Mouse (Mus musculus) hindbrain, embryonic 15.5 days (tissue): Measurements from ENCODE around the gene Stat2. TPM values are rescaled to one million over a fixed set of nuclear protein-coding genes. Genes with fewer than 3 reads are reported as not detected.
A peak's percentile ranks its signal among the peaks of the same experiment; 100 is the strongest.
"Not testable (repeated sequence)": the region's sequence is repeated elsewhere in the genome, so short reads cannot be mapped to it uniquely, and the experiment has no call there.

Experiments
- ATAC-seq: fragments of 200-750 bp; cut with Nextera tagmentation; 2 replicates; pipeline ENCODE4 v1.8.0; 2017; ENCODE audit warnings: low read depth, moderate number of reproducible peaks, moderate TSS enrichment; ENCODE audit not compliant: low FRiP score
- H3K27ac ChIP-seq: fragments of 300-500 bp; sonication (generic); replicated peaks from 2 replicates; pipeline ENCODE4 v1.5.1; 2015; ENCODE audit warnings: mild to moderate bottlenecking, inconsistent platforms
- H3K27me3 ChIP-seq: fragments of 300-500 bp; sonication (generic); 2 replicates; pipeline ENCODE4 v1.6.1; 2015; ENCODE audit warnings: control low read depth, inconsistent platforms
- H3K36me3 ChIP-seq: fragments of 300-500 bp; sonication (generic); 2 replicates; pipeline ENCODE4 v1.6.1; 2015; ENCODE audit warnings: control low read depth, inconsistent platforms
- H3K4me1 ChIP-seq: fragments of 300-500 bp; sonication (generic); replicated peaks from 2 replicates; pipeline ENCODE4 v1.6.1; 2015; ENCODE audit warnings: control low read depth, inconsistent platforms
- H3K4me2 ChIP-seq: fragments of 300-500 bp; sonication (generic); 2 replicates; pipeline ENCODE4 v1.6.1; 2015; ENCODE audit warnings: moderate library complexity, mild to moderate bottlenecking, inconsistent platforms
- H3K4me3 ChIP-seq: fragments of 300-500 bp; sonication (generic); 2 replicates; pipeline ENCODE4 v1.5.1; 2015; ENCODE audit warnings: mild to moderate bottlenecking, inconsistent platforms
- H3K9ac ChIP-seq: fragments of 300-500 bp; sonication (generic); 2 replicates; pipeline ENCODE4 v1.6.1; 2015; ENCODE audit warnings: inconsistent platforms
- H3K9me3 ChIP-seq: fragments of 300-500 bp; sonication (generic); 2 replicates; pipeline ENCODE4 v1.6.1; 2016; ENCODE audit warnings: control low read depth, inconsistent platforms
- WGBS: fragments of 180-500 bp; shearing (Covaris S2); methylation state at CpG from one replicate; pipeline ENCODE4 v1.1.7; 2015; 5-methylcytosine and 5-hydroxymethylcytosine counted together
- polyA plus RNA-seq: library from polyadenylated mRNA; unstranded; fragments of >200 nt; fragmentation: Nextera tagmentation; extraction: Ambion mirVana; gene quantifications from 2 replicates; pipeline ENCODE4 v1.2.1, GENCODE M21; 2015

Stat2 gene
- polyA plus RNA-seq, 1 experiment from 2014 or later = 21.7 TPM

DNA sequence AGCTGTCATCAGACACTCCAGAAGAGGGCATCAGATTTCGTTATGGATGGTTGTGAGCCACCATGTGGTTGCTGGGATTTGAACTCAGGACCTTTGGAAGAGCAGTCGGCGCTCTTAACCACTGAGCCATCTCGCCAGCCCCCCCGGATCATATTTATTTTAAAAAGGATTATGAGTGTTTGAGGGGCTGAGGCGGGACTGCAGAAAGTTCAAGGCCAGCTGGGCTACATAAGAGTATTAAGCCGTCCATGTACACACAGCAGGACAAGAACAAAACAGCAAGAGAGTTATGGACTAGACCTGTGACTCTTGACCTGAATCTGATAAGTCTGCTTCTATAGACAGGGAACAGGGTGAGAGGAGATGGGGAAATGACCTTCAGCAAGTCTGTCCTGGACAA is 10.0 kb upstream of the Stat2 start:
- not testable (repeated sequence) for H3K27me3 ChIP-seq, H3K36me3 ChIP-seq, H3K4me2 ChIP-seq, H3K9me3 ChIP-seq, H3K4me1 ChIP-seq, H3K9ac ChIP-seq, ATAC-seq, H3K27ac ChIP-seq, H3K4me3 ChIP-seq
- 95% methylated on average over 7 of the region's 7 CpGs for WGBS

DNA sequence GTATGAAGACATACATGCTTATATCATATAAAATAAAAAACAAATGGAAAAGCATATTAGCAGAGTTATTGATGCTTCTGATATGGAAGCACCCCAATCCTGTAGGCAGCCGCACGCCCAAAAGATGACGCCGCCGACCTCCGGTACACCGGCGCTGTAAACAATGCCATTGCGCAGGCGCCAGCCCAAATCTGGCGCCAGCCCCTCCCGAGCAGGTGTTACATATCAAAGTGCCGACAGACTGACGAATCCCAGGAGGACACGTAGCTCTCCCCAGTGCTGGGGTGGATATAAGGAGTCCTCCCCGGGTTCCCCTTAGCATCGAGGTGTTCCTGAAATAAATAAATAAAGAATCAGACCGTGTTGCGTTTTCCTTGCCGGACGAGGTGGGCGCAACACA is 8.1 kb upstream of the Stat2 start:
- H3K4me1 ChIP-seq = no peaks in the 10 kb centered on the region
- no peak overlapping the region for H3K4me3 ChIP-seq
- 78% methylated on average over 22 of the region's 22 CpGs for WGBS
- no peak for ATAC-seq
- H3K9me3 ChIP-seq = no peaks in the 10 kb centered on the region
- no peak overlapping the region for H3K9ac ChIP-seq
- H3K27ac ChIP-seq = no peak overlapping the region
- H3K36me3 ChIP-seq = no peaks in the 10 kb centered on the region
- no peak overlapping the region for H3K4me2 ChIP-seq
- H3K27me3 ChIP-seq = no peaks in the 10 kb centered on the region

DNA sequence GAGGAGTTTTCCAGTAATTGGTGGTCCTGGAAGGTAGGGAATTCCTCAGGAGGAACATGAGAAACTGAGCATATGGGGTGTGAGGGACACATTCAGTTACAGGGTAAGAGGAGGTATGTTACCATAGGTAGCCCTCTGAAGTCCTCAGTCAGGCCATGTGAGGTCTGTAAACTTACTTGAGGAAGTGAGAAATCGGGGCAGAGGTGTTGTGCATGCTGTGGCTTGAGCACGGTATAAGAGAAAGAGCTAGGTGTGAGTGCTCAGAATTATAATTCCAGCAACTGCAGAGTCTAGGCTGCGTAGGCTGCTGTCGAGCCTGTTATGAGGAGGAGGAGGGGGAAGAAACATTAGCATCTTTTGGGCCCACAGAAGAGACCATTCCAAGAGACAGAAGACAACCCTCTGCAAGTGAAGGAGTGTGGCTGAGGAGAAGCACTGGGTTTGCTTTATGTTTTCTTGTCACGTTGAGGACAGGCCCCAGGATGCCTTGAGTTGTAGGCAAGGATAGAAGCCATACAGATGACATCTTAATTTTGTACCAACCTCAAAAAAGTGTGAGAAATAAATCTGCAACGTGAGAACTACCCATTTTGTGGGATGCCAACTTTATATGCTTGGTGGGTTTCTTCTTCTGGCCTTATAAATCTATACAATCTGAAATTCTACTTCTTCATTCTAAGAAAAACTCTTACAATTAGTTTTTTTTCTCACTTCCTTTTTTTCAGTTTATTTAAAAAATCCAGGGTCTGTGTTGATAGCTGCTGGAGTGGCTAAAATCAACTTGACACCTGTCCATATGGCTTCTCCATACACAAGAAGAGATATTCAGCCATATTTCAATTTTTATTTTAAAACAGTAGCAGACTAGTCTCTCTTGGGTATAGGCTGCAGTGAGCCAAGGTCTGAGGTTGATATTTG is 6.7 kb upstream of the Stat2 start:
- ATAC-seq = no peak
- Histone ChIP-seq H3K4me1 (no peaks in the 10 kb centered on the region), H3K27me3 (no peaks in the 10 kb centered on the region), H3K4me2 (no peak overlapping the region), H3K36me3 (no peaks in the 10 kb centered on the region), H3K9ac (no peak overlapping the region), H3K27ac (no peak overlapping the region), H3K9me3 (no peaks in the 10 kb centered on the region), H3K4me3 (no peak overlapping the region)
- WGBS = 76% methylated on average over 6 of the region's 6 CpGs

DNA sequence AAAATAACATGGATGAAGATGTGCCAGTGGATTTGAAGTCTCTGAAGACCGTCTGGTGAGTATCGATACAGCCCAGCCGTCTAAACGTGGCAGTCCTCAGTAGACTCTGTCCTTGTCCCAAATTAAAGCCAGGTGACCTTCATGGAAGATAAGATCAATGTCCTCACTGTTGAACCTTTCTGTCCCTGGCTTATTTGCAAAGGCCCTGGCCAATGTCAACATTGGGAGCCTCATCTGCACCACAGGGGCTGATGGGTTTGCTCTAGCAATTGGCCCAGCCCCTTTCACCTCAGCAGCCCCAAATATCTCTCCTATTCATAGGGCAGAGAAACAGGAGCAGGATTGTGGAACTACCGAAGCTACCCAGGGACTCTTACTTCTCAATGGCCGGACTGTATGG is 2.0 kb upstream of the Stat2 start, which contains the start of gene Apof:
Gene Apof (plus strand): TSS at position 301 of the 400 bp plus-strand sequence.
- no peaks in the 10 kb centered on the region for H3K9me3 ChIP-seq
- no peaks in the 10 kb centered on the region for H3K36me3 ChIP-seq
- no peak for ATAC-seq
- H3K27me3 ChIP-seq = no peaks in the 10 kb centered on the region
- no peak within 1 kb of the TSS for H3K9ac ChIP-seq
- H3K27ac ChIP-seq = no peak within 1 kb of the TSS
- H3K4me1 ChIP-seq = peaks cover 5% of the 10 kb centered on the region; the same call in 1 of the 2 replicates
- no peak within 1 kb of the TSS for H3K4me3 ChIP-seq
- no peak within 1 kb of the TSS for H3K4me2 ChIP-seq
- 87% methylated on average over 6 of the region's 6 CpGs for WGBS

DNA sequence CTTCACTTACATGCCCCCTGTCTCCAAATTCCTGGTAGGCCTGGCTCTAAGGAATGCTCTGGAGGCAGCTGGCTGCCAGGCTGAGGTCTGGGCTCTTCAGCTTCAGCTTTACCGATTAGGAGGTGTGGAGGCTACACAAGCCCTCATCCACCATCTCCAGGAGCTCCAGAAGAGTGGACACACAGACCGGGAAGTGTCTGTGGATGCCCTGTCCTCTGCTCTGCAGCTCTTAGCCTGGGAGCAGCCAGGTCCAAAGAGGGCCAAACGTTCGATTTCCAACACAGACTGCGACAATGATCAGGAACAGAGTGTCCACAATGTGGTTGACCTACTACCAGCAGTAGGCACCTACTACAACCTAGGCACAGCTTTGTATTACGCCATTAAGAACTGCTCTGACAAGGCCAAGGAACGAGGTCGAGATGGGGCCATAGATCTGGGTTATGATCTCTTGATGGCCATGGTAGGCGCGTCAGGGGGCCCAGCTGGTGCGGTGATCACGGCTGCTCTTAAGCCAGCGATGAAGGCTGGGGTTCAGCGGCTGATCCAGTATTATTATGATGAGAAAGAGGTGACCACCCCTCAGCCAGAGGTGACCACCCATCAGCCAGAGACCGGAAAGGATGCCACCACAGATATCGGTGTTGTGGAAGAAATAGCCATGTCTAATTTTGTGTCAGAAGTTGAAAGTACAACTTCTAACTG is 1.0 kb upstream of the Stat2 start:
- H3K36me3 ChIP-seq = no peaks in the 10 kb centered on the region
- 0 out of 2 replicates have a peak overlapping the region, but pooled peaks have one; percentile 81 for H3K27ac ChIP-seq
- no peaks in the 10 kb centered on the region for H3K9me3 ChIP-seq
- H3K27me3 ChIP-seq = no peaks in the 10 kb centered on the region
- H3K4me2 ChIP-seq = 0 out of 2 replicates have a peak overlapping the region, but pooled peaks have one; percentile 74
- H3K4me1 ChIP-seq = peaks cover 5% of the 10 kb centered on the region; the same call in 1 of the 2 replicates
- no peak for ATAC-seq
- H3K4me3 ChIP-seq = no peak overlapping the region
- no peak overlapping the region for H3K9ac ChIP-seq
- WGBS = 89% methylated on average over 16 of the region's 16 CpGs

DNA sequence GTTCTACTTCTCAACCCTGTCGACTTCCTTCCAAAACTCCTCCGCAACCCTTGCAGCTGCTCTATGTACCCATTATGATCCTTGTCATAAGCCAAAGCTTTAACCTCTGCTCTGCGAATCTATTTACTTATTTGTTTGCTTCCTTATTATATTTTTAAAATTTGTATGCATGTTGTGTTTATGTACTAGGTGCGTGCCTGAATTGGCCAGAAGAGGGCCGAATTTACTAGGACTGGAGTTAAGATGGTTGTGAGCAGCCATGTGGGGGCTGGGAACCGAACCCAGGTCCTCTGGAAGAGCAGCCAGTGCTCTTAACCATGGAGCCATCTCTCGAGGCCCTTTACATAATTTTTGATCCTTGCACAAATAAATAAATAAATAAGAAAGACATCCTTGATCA is 507 bp downstream of the Stat2 start:
- Histone ChIP-seq H3K27me3 (no peaks in the 10 kb centered on the region), H3K9me3 (no peaks in the 10 kb centered on the region), H3K4me2 (peak overlapping the region; percentile 74), H3K4me1 (peaks cover 5% of the 10 kb centered on the region; the same call in 1 of the 2 replicates), H3K36me3 (no peaks in the 10 kb centered on the region), H3K9ac (peak overlapping the region; percentile 74), H3K4me3 (peak overlapping the region; percentile 93), H3K27ac (peak overlapping the region; percentile 89)
- no peak for ATAC-seq
- WGBS = 44% methylated on average over 7 of the region's 7 CpGs

DNA sequence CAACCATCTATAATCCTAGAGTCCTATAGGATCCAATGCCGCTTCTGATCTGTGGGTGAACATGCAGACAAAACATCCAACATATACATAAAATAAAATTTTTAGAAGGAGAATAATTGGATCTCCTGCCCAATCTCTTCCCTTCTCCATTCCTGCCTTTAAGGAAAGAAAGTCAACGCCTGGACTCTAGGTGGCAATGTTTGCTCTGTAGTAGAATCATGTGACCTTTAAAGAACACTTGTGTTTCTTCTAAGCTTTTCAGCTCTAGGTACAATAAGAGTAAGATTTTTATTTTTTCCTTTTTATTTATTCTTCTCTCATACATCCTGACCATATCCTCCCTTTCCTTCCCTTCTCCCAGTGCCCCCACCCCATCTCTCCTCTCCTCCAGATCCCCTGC is 1.5 kb downstream of the Stat2 start:
- Histone ChIP-seq H3K27me3 (no peaks in the 10 kb centered on the region), H3K36me3 (peaks cover 3% of the 10 kb centered on the region; the same call in 1 of the 2 replicates), H3K27ac (no peak overlapping the region), H3K4me3 (no peak overlapping the region), H3K4me2 (no peak overlapping the region), H3K9ac (no peak overlapping the region), H3K4me1 (peaks cover 5% of the 10 kb centered on the region; the same call in 1 of the 2 replicates), H3K9me3 (no peaks in the 10 kb centered on the region)
- no peak for ATAC-seq
- 73% methylated on average over 2 of the region's 2 CpGs for WGBS

DNA sequence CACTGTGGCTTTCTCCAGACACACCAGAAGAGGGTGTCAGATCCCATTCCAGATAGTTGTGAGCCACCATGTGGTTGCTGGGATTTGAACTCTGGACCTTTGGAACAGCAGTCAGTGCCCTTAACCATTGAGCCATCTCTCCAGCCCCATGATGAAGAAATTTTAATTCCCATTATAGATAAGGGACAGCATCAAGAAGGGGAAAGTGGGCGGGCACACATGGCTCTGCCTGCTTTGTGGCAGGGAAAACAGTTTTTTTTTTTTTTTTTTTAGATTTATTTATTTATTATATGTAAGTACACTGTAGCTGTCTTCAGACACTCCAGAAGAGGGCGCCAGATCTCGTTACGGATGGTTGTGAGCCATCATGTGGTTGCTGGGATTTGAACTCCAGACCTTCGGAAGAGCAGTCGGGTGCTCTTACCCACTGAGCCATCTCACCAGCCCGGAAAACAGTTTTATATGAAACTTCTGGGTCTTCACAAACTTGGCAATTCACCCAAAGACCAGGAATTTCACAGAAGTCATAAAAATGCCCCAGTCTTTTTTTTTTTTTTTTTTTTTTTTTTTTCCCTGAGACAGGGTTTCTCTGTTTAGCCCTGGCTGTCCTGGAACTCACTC is 2.6 kb downstream of the Stat2 start:
- H3K27ac ChIP-seq, H3K36me3 ChIP-seq, H3K27me3 ChIP-seq, H3K9me3 ChIP-seq, H3K9ac ChIP-seq, H3K4me1 ChIP-seq, ATAC-seq, H3K4me3 ChIP-seq, H3K4me2 ChIP-seq: not testable (repeated sequence)
- WGBS = 85% methylated on average over 7 of the region's 7 CpGs

DNA sequence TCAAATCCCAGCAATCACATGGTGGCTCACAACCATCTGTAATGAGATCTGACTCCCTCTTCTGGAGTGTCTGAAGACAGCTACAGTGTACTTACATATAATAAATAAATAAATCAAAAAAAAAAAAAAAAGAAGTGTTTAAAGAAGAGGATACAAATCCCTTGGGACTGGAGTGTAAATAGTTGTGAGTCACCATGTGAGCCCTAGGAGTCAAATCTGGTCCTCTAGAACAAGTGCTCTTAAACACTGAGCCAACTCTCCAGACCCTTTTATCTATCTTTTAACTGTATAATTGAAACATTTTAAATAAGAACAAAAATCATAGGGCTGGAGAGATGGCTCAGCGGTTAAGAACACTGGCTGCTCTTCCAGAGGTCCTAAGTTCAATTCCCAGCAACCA is 5.0 kb downstream of the Stat2 start:
- not testable (repeated sequence) for H3K27me3 ChIP-seq, H3K27ac ChIP-seq, ATAC-seq, H3K4me1 ChIP-seq, H3K9ac ChIP-seq, H3K9me3 ChIP-seq, H3K4me2 ChIP-seq, H3K4me3 ChIP-seq
- peaks cover 16% of the 10 kb centered on the region for H3K36me3 ChIP-seq
- WGBS = 96% methylated on average over 1 of the region's 1 CpGs

DNA sequence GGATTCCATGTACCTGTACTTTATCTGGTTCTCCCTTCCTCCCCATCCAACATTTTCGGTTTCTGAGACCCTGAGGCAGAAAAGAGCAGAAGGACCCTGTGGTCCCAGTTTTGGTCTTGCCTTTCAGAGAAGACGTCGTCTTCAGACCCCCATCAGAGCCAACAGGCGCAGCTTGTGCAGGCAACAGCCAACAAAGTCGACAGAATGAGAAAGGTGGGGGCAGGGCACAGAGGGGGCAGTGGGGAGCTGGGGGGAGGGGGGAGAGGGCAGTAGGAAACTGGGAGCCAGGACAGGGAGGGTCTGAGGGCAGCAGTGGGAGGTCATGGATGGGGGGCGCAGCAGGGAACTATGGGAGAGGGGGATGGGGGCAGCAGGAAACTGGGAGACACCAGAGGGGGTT is 7.8 kb downstream of the Stat2 start:
- Histone ChIP-seq H3K4me1 (no peaks in the 10 kb centered on the region), H3K9me3 (no peaks in the 10 kb centered on the region), H3K27me3 (no peaks in the 10 kb centered on the region), H3K36me3 (peaks cover 29% of the 10 kb centered on the region), H3K4me3 (no peak overlapping the region), H3K9ac (no peak overlapping the region), H3K27ac (no peak overlapping the region), H3K4me2 (no peak overlapping the region)
- 57% methylated on average over 6 of the region's 6 CpGs for WGBS
- ATAC-seq = no peak

DNA sequence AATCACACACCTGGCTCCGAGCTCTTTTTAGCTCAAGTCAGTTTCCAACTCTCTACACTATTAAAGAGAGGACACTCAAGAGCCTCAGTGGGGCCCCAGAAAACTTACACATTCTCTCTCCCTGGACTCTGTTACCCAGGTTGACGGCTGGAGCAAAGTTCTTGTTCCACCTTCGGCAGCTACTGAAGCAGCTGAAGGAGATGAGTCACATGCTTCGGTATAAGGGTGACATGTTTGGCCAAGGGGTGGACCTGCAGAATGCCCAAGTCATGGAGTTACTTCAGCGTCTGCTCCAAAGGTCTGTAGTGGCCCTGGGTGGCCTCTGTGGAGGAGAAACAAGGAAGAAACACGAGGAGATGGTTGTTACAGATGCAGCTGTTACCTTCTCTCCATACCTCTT is 10.6 kb downstream of the Stat2 start:
- Histone ChIP-seq H3K4me1 (no peaks in the 10 kb centered on the region), H3K4me3 (no peak overlapping the region), H3K4me2 (no peak overlapping the region), H3K9ac (no peak overlapping the region), H3K27ac (no peak overlapping the region), H3K27me3 (no peaks in the 10 kb centered on the region), H3K9me3 (no peaks in the 10 kb centered on the region), H3K36me3 (peaks cover 50% of the 10 kb centered on the region)
- 94% methylated on average over 6 of the region's 6 CpGs for WGBS
- ATAC-seq = no peak

DNA sequence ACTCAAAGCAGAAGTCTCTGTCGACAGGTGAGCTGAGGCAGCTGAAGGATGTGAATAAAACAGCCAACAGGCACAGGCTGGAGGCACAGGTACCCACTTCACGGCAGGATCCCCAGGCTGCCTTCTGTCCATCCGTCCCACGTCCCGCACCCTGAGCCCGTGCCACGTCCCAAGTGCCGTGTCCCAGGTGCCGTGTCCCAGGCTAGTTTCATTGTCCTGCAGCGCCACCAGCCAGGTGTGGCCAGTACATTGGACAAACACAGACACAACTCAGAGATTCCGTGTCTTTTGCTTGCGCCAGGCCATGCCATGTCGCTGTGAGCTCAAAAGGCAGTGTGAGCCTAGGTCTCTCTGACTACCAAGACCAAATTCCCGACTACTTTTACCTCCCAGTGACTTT is 11.3 kb downstream of the Stat2 start:
- no peak for ATAC-seq
- Histone ChIP-seq H3K36me3 (peaks cover 53% of the 10 kb centered on the region), H3K27ac (no peak overlapping the region), H3K27me3 (no peaks in the 10 kb centered on the region), H3K9me3 (no peaks in the 10 kb centered on the region), H3K4me2 (no peak overlapping the region), H3K9ac (no peak overlapping the region), H3K4me3 (no peak overlapping the region), H3K4me1 (no peaks in the 10 kb centered on the region)
- WGBS = 96% methylated on average over 14 of the region's 14 CpGs
